Mouse (Mus musculus): ENCODE results near the gene Calhm5.

Gene Calhm5

DNA sequence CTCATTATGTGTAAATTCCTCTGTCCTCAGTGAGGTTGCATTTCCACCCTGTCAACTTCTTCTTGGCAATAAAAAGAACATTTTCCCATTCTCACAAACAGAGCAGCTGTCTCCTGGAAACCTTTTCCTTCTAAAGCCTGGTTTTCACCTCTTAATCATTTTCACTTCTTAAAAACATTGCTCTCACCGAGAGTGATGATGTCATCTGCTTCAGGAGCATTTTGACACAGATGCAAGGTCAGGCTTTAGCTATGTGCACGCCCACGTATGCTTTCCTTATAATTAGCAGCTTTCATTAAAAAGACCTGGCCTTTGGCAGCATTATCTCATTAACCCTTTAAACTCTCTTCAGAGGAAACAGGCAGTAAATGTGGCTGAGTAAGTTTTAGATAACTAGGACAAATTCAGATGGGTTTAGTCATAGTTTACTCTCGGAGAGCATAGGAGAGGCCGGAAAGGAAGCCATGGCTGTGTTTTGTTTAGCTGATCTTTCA is 25.3 kb downstream of the Calhm5 start:
- DNase-seq: no peak

DNA sequence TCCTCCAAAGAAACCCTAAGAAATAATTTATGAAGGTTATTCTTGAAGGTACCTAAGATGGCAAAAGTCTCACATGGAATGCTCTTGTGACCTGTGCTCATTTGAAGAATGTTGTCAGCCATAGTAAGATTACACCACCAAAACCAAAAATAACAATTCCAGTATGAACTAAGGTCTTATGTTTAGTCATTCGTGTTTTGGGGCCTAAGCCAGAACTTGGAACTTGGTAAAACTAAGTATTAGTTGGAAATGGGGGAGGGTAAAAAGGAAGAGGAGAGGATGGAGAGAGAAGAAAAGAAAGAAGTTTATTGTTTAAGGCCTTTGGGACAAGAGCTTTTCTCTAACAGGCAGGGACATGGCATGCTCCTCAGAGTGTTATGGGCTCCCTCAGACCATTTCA is 26.7 kb downstream of the Calhm5 start:
- DNase-seq: no peak

DNA sequence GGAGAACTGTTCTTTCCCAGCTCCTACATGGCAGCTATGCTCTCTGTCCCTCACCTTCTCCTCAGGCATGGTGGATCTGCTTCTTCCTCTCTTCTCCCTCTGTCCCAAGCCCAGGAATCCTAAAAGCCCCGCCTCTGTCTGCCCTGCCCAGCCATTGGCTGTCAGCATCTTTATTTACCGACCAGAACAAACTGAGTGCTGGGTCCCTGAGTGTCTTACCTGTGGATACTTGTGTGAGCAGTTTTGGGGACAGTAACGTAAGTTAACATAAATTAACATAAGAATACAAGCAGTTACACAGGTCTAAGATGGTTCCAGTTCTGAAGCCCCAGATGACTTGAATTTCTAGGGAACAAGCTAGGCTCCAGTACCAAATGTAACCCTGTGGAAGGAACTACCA is 29.7 kb downstream of the Calhm5 start:
- DNase-seq: no peak

DNA sequence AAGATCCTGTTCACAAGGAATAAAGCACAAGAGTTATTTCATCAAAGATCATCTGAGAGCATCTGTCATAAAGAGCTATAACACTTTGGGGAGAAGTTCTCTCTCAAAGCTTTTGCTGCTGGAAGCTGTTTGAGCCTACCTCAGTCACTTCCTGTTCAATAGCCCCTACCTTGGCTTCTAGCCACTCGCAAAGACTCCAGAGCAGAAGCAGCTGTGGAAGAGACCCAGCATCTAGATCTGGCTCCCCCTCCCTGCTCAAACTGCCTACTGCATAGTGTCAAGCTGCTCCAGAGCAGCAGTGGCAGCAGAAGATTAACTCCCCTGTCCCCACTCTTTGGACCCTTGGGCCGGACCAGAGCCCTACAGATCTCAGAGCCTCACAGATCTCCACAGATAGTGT is 42.3 kb downstream of the Calhm5 start:
- no peak for DNase-seq

DNA sequence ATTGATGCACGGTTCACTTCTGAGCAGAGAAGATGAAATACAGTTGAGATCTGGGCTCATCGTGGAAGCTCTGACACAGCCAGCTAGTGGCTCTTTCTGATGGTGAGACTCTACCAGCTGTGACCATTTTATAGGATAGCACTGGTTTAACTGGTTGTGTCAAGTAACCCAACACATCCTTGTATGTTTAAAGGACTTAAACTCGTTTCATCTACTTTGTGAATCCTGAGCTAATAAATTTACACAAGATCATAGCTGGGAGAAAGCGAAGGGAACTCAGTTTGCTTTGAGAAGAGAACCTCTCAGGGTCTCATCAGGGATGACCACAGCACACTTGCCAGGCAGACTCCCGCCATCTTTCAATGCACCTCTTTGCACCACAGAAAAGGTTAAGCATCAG is 52.1 kb downstream of the Calhm5 start, which contains the start of gene Calhm4:
Gene Calhm4, minus strand, starts transcription at position 101 of the 400 bp plus-strand sequence.
- DNase-seq: no peak

All from cerebellum, postnatal 10 days (tissue).